Mouse (Mus musculus): ENCODE data around the gene Flot1. TPM values are rescaled to one million over a fixed set of nuclear protein-coding genes. Genes with fewer than 3 reads are reported as not detected.
A peak's percentile ranks its signal among the peaks of the same experiment; 100 is the strongest.

The Flot1 gene
- polyA plus RNA-seq, 1 experiment from 2014 or later: 134 TPM

- ATAC-seq (replicated peaks; ENCODE audit: extremely low read depth, insufficient read depth, low FRiP score): no peak
- Histone ChIP-seq H3K4me2 (ENCODE audit: low read depth, low read length) (no peak overlapping the region), H3K27ac (ENCODE audit: low read length) (no peak overlapping the region), H3K36me3 (ENCODE audit: control insufficient read depth, insufficient read depth) (peaks cover 63% of the 10 kb centered on the region), H3K9me3 (replicated peaks; ENCODE audit: control insufficient read depth, low read length) (no peaks in the 10 kb centered on the region), H3K4me1 (ENCODE audit: control insufficient read depth, insufficient read depth, low read length) (peaks cover 4% of the 10 kb centered on the region; the same call in 1 of the 2 replicates), H3K27me3 (ENCODE audit: control insufficient read depth, insufficient read depth, low read length) (no peaks in the 10 kb centered on the region), H3K4me3 (ENCODE audit: low read length) (no peak overlapping the region), H3K9ac (ENCODE audit: low read length) (no peak overlapping the region)
- WGBS: 85% methylated on average over 3 of the region's 3 CpGs
Measured at GRCm38 (mm10) chr17:35850974-35851373, 27.9 kb downstream of the Flot1 start.

- WGBS: 95% methylated on average over 1 of the region's 1 CpGs
- Histone ChIP-seq H3K4me1 (ENCODE audit: control insufficient read depth, insufficient read depth, low read length) (peaks cover 9% of the 10 kb centered on the region), H3K9ac (ENCODE audit: low read length) (no peak overlapping the region), H3K4me3 (ENCODE audit: low read length) (no peak overlapping the region), H3K9me3 (replicated peaks; ENCODE audit: control insufficient read depth, low read length) (no peaks in the 10 kb centered on the region), H3K4me2 (ENCODE audit: low read depth, low read length) (no peak overlapping the region), H3K36me3 (ENCODE audit: control insufficient read depth, insufficient read depth) (peaks cover 16% of the 10 kb centered on the region), H3K27ac (ENCODE audit: low read length) (no peak overlapping the region), H3K27me3 (ENCODE audit: control insufficient read depth, insufficient read depth, low read length) (no peaks in the 10 kb centered on the region)
- no peak for ATAC-seq (replicated peaks; ENCODE audit: extremely low read depth, insufficient read depth, low FRiP score)
Measured at GRCm38 (mm10) chr17:35859371-35859770, 36.3 kb downstream of the Flot1 start.

GRCm38 (mm10) chr17:35859835-35860234 is 36.8 kb downstream of the Flot1 start:
- peaks cover 11% of the 10 kb centered on the region for H3K4me1 ChIP-seq (ENCODE audit: control insufficient read depth, insufficient read depth, low read length)
- no peaks in the 10 kb centered on the region for H3K9me3 ChIP-seq (replicated peaks; ENCODE audit: control insufficient read depth, low read length)
- H3K4me3 ChIP-seq (ENCODE audit: low read length): no peak overlapping the region
- no peak overlapping the region for H3K27ac ChIP-seq (ENCODE audit: low read length)
- no peak overlapping the region for H3K4me2 ChIP-seq (ENCODE audit: low read depth, low read length)
- no peaks in the 10 kb centered on the region for H3K27me3 ChIP-seq (ENCODE audit: control insufficient read depth, insufficient read depth, low read length)
- H3K36me3 ChIP-seq (ENCODE audit: control insufficient read depth, insufficient read depth): peaks cover 14% of the 10 kb centered on the region
- WGBS: 51% methylated on average over 2 of the region's 2 CpGs
- H3K9ac ChIP-seq (ENCODE audit: low read length): no peak overlapping the region
- no peak for ATAC-seq (replicated peaks; ENCODE audit: extremely low read depth, insufficient read depth, low FRiP score)

- Histone ChIP-seq H3K27me3 (ENCODE audit: control insufficient read depth, insufficient read depth, low read length) (no peaks in the 10 kb centered on the region), H3K9ac (ENCODE audit: low read length) (peak overlapping the region; percentile 72), H3K4me1 (ENCODE audit: control insufficient read depth, insufficient read depth, low read length) (peaks cover 15% of the 10 kb centered on the region), H3K9me3 (replicated peaks; ENCODE audit: control insufficient read depth, low read length) (no peaks in the 10 kb centered on the region), H3K27ac (ENCODE audit: low read length) (peak overlapping the region; percentile 94), H3K36me3 (ENCODE audit: control insufficient read depth, insufficient read depth) (peaks cover 14% of the 10 kb centered on the region), H3K4me2 (ENCODE audit: low read depth, low read length) (peak overlapping the region; percentile 66), H3K4me3 (ENCODE audit: low read length) (peak overlapping the region; percentile 79)
- ATAC-seq (replicated peaks; ENCODE audit: extremely low read depth, insufficient read depth, low FRiP score): no peak
- WGBS: 6% methylated on average over 12 of the region's 12 CpGs
Measured at GRCm38 (mm10) chr17:35860831-35861197, 37.8 kb downstream of the Flot1 start.

GRCm38 (mm10) chr17:35861198-35861857 is 38.3 kb downstream of the Flot1 start, which contains the start of gene Nrm:
Gene Nrm, plus strand, starts transcription at chr17:35861318.
- WGBS: 0% methylated on average over 47 of the region's 47 CpGs
- peak within 1 kb of the TSS; percentile 79 for H3K4me3 ChIP-seq (ENCODE audit: low read length)
- H3K4me2 ChIP-seq (ENCODE audit: low read depth, low read length): peak within 1 kb of the TSS; percentile 66
- peak within 1 kb of the TSS; percentile 94 for H3K27ac ChIP-seq (ENCODE audit: low read length)
- H3K36me3 ChIP-seq (ENCODE audit: control insufficient read depth, insufficient read depth): peaks cover 14% of the 10 kb centered on the region
- peak; percentile 89 for ATAC-seq (replicated peaks; ENCODE audit: extremely low read depth, insufficient read depth, low FRiP score)
- peak within 1 kb of the TSS; percentile 72 for H3K9ac ChIP-seq (ENCODE audit: low read length)
- H3K27me3 ChIP-seq (ENCODE audit: control insufficient read depth, insufficient read depth, low read length): no peaks in the 10 kb centered on the region
- peaks cover 15% of the 10 kb centered on the region for H3K4me1 ChIP-seq (ENCODE audit: control insufficient read depth, insufficient read depth, low read length)
- no peaks in the 10 kb centered on the region for H3K9me3 ChIP-seq (replicated peaks; ENCODE audit: control insufficient read depth, low read length)

- peaks cover 37% of the 10 kb centered on the region for H3K4me1 ChIP-seq (ENCODE audit: control insufficient read depth, insufficient read depth, low read length)
- H3K36me3 ChIP-seq (ENCODE audit: control insufficient read depth, insufficient read depth): peaks cover 4% of the 10 kb centered on the region; the same call in 1 of the 2 replicates
- H3K4me3 ChIP-seq (ENCODE audit: low read length): peak overlapping the region; percentile 69
- WGBS: 28% methylated on average over 10 of the region's 10 CpGs
- H3K4me2 ChIP-seq (ENCODE audit: low read depth, low read length): peak overlapping the region; percentile 83
- peak overlapping the region; percentile 96 for H3K27ac ChIP-seq (ENCODE audit: low read length)
- no peaks in the 10 kb centered on the region for H3K27me3 ChIP-seq (ENCODE audit: control insufficient read depth, insufficient read depth, low read length)
- no peaks in the 10 kb centered on the region for H3K9me3 ChIP-seq (replicated peaks; ENCODE audit: control insufficient read depth, low read length)
- ATAC-seq (replicated peaks; ENCODE audit: extremely low read depth, insufficient read depth, low FRiP score): no peak
- peak overlapping the region; percentile 73 for H3K9ac ChIP-seq (ENCODE audit: low read length)
Measured at GRCm38 (mm10) chr17:35864832-35865353, 41.9 kb downstream of the Flot1 start.

GRCm38 (mm10) chr17:35865481-35866280 is 42.7 kb downstream of the Flot1 start, which contains the start of gene Ppp1r18:
Gene Ppp1r18, plus strand, starts transcription at chr17:35865593.
- peaks cover 4% of the 10 kb centered on the region; the same call in 1 of the 2 replicates for H3K36me3 ChIP-seq (ENCODE audit: control insufficient read depth, insufficient read depth)
- H3K4me2 ChIP-seq (ENCODE audit: low read depth, low read length): peak within 1 kb of the TSS; percentile 83
- H3K4me1 ChIP-seq (ENCODE audit: control insufficient read depth, insufficient read depth, low read length): peaks cover 40% of the 10 kb centered on the region
- no peaks in the 10 kb centered on the region for H3K9me3 ChIP-seq (replicated peaks; ENCODE audit: control insufficient read depth, low read length)
- WGBS: under 1% methylated on average over 42 of the region's 48 CpGs
- ATAC-seq (replicated peaks; ENCODE audit: extremely low read depth, insufficient read depth, low FRiP score): peak; percentile 56
- H3K27me3 ChIP-seq (ENCODE audit: control insufficient read depth, insufficient read depth, low read length): no peaks in the 10 kb centered on the region
- H3K27ac ChIP-seq (ENCODE audit: low read length): peak within 1 kb of the TSS; percentile 96
- peak within 1 kb of the TSS; percentile 73 for H3K9ac ChIP-seq (ENCODE audit: low read length)
- peak within 1 kb of the TSS; percentile 69 for H3K4me3 ChIP-seq (ENCODE audit: low read length)

GRCm38 (mm10) chr17:35866281-35866831 is 43.3 kb downstream of the Flot1 start:
- ATAC-seq (replicated peaks; ENCODE audit: extremely low read depth, insufficient read depth, low FRiP score): peak; percentile 59
- H3K9ac ChIP-seq (ENCODE audit: low read length): peak overlapping the region; percentile 73
- H3K4me2 ChIP-seq (ENCODE audit: low read depth, low read length): peak overlapping the region; percentile 83
- peaks cover 7% of the 10 kb centered on the region for H3K36me3 ChIP-seq (ENCODE audit: control insufficient read depth, insufficient read depth)
- no peaks in the 10 kb centered on the region for H3K27me3 ChIP-seq (ENCODE audit: control insufficient read depth, insufficient read depth, low read length)
- peaks cover 2% of the 10 kb centered on the region; the same call in 1 of the 2 replicates for H3K9me3 ChIP-seq (replicated peaks; ENCODE audit: control insufficient read depth, low read length)
- H3K4me3 ChIP-seq (ENCODE audit: low read length): peak overlapping the region; percentile 69
- peaks cover 43% of the 10 kb centered on the region for H3K4me1 ChIP-seq (ENCODE audit: control insufficient read depth, insufficient read depth, low read length)
- H3K27ac ChIP-seq (ENCODE audit: low read length): peak overlapping the region; percentile 96
- WGBS: under 1% methylated on average over 37 of the region's 38 CpGs

All from heart, embryonic 16.5 days (tissue).